Mouse (Mus musculus) neural tube, embryonic 13.5 days (tissue): ENCODE measurements at regions not wholly inside any gene's neighbourhood (a gene's known extent, or its start where the extent isn't known, plus 50 kb on each side); places are given as distances from the start of the nearest gene placed in this dataset.

ENCODE experiments used
- ATAC-seq: fragments of 200-750 bp; cut with Nextera tagmentation; 2 replicates; pipeline ENCODE4 v1.8.0; 2017; ENCODE audit warnings: low read depth, mild to moderate bottlenecking, moderate TSS enrichment, moderate library complexity
- H3K27ac ChIP-seq: fragments of 300-500 bp; sonication (generic); replicated peaks from 2 replicates; pipeline ENCODE4 v1.5.1; 2015; ENCODE audit warnings: moderate library complexity, mild to moderate bottlenecking, inconsistent platforms
- H3K27me3 ChIP-seq: fragments of 300-500 bp; sonication (generic); 2 replicates; pipeline ENCODE4 v1.6.1; 2015; ENCODE audit warnings: mild to moderate bottlenecking, inconsistent platforms
- H3K36me3 ChIP-seq: fragments of 300-500 bp; sonication (generic); 2 replicates; pipeline ENCODE4 v1.6.1; 2015; ENCODE audit warnings: mild to moderate bottlenecking, inconsistent platforms
- H3K4me1 ChIP-seq: fragments of 300-500 bp; sonication (generic); replicated peaks from 2 replicates; pipeline ENCODE4 v1.6.1; 2015; ENCODE audit warnings: inconsistent platforms
- H3K4me2 ChIP-seq: fragments of 300-500 bp; sonication (generic); 2 replicates; pipeline ENCODE4 v1.6.1; 2015; ENCODE audit warnings: inconsistent platforms, mild to moderate bottlenecking, moderate library complexity
- H3K4me3 ChIP-seq: fragments of 300-500 bp; sonication (generic); 2 replicates; pipeline ENCODE4 v1.5.1; 2015; ENCODE audit warnings: mild to moderate bottlenecking, inconsistent platforms
- H3K9ac ChIP-seq: fragments of 300-500 bp; sonication (generic); 2 replicates; pipeline ENCODE4 v1.6.1; 2015; ENCODE audit warnings: moderate library complexity, mild to moderate bottlenecking, inconsistent platforms
- H3K9me3 ChIP-seq: fragments of 300-500 bp; sonication (generic); 2 replicates; pipeline ENCODE4 v1.6.1; 2016; ENCODE audit warnings: inconsistent platforms
- WGBS: fragments of 180-500 bp; shearing (Covaris S2); methylation state at CpG from one replicate; pipeline ENCODE4 v1.1.7; 2015; 5-methylcytosine and 5-hydroxymethylcytosine counted together

DNA sequence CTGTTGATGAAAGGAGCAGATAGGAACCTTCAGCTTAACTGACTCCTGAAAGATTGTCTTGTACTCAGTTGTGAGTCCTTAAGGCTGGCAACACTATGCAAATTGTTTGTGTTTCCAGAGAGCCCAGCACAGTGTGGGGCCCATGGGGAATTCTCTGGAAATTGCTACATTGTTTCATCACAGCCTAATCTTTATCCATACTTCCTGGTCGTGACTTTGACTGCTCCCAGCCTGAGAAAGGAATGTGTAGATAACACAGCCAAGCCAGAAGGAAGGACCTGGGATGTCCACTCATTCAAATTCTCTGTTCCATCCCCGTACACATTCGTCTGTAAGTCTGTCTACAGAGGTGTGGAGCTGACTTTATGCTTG lies 134.3 kb upstream of the Cdh4 start:
- Histone ChIP-seq H3K36me3 (no peaks in the 10 kb centered on the region), H3K9me3 (no peaks in the 10 kb centered on the region), H3K4me2 (no peak overlapping the region), H3K27ac (no peak overlapping the region), H3K4me1 (peaks cover 21% of the 10 kb centered on the region), H3K27me3 (peaks cover 39% of the 10 kb centered on the region), H3K4me3 (no peak overlapping the region), H3K9ac (no peak overlapping the region)
- 56% methylated on average over 3 of the region's 3 CpGs for WGBS
- ATAC-seq = no peak

DNA sequence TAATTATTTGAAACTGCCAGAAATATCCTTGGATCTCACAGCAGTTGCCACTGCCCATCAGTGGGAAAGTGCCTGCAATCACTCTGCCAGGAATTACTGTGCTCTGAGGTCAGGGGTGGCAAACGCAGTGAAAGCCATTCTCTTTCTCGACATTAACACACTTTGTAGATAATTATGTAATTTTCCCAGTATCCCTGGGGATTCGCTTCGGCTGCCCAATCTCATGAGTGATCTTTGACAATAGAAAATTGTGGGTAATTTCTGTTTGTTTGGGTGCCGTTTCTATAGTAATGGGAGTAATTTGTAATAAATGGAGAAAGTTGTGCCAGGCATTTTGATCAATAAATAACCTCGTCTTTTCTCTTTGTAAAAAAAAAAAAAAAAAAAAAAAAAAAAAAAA lies 124.2 kb upstream of the Cdh4 start:
- Histone ChIP-seq H3K4me1 (no peaks in the 10 kb centered on the region), H3K9ac (no peak overlapping the region), H3K4me2 (no peak overlapping the region), H3K27me3 (no peaks in the 10 kb centered on the region), H3K4me3 (no peak overlapping the region), H3K9me3 (no peaks in the 10 kb centered on the region; the same call in none of the 2 replicates), H3K36me3 (no peaks in the 10 kb centered on the region), H3K27ac (no peak overlapping the region)
- no peak for ATAC-seq
- 30% methylated on average over 6 of the region's 6 CpGs for WGBS

DNA sequence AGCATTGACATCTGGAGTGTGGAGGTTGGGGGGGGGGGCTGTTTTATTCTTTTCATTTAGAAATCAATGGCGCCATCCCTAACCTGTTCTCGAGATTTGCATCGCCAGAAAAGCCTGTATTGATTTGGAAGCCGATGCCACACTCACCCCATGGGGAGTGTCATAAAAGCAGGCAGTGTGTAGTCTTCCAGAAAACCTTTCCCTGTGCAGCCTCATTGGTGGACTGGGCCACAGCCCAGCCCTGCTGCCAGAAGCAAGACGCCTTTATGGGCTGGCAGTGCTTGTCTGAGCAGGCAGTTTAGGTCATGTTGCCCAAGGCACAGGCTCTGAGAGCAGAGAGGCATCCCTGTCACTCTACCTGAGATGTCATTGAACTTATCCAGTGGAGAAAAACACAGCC lies 117.0 kb upstream of the Cdh4 start:
- Histone ChIP-seq H3K27me3 (no peaks in the 10 kb centered on the region), H3K4me2 (no peak overlapping the region), H3K36me3 (no peaks in the 10 kb centered on the region), H3K9me3 (no peaks in the 10 kb centered on the region; the same call in 1 of the 2 replicates), H3K4me3 (no peak overlapping the region), H3K27ac (no peak overlapping the region), H3K4me1 (peaks cover 7% of the 10 kb centered on the region), H3K9ac (no peak overlapping the region)
- ATAC-seq = peak; percentile 61
- WGBS = 31% methylated on average over 5 of the region's 5 CpGs

DNA sequence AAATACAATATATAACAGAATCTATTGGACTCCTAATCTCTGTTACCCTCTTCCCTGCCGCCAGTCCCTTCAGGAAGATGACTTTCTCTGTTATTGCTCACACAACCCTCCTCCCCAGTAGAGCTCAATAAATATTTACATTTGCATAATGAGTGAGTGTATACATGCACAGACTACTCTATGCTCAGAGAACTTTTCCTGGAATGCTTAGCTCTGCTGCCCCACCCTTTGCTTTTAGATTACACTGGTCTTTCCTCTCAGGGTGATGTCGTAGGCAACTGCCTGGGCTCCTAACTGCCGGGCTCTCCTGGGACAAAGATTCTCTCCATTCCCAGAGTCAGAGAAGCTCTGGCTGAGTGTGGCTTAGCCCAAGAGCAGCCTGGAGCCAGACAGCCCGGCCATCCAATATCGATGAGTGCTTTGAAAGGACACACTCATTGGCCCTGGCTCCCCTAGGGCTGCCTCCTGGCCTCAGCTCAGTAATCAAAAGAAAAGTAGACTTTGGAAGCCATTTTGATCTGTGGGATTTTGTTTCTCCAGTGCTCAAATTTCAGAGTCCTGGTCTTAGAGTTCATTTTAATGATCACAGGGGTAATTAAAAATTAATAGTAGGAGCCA lies 109.2 kb upstream of the Cdh4 start:
- Histone ChIP-seq H3K9me3 (no peaks in the 10 kb centered on the region), H3K27ac (no peak overlapping the region), H3K4me1 (peaks cover 26% of the 10 kb centered on the region), H3K4me2 (no peak overlapping the region), H3K27me3 (no peaks in the 10 kb centered on the region), H3K9ac (no peak overlapping the region), H3K36me3 (no peaks in the 10 kb centered on the region), H3K4me3 (no peak overlapping the region)
- WGBS = 65% methylated on average over 5 of the region's 5 CpGs
- ATAC-seq = no peak; the same call in 1 of the 2 replicates

DNA sequence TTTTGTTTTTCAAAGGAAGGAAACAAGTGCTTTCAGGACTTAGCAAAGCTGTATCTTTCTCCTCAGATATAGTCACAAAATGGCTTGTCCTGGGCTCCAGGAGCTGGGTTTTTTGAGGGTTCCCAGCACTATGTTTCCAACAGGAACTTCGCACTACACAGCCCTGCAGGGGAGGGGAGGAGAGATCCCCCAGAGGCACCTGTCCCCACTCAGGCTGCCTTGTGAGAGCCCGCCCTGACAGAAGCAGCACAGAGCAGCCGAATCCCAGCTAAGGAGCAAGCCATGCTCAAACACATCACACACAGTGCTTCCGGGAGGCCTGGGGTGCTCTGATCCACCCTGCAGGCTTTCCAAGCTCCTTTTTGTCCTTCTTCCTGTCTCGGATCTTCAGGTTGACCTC lies 108.6 kb upstream of the Cdh4 start:
- Histone ChIP-seq H3K4me3 (no peak overlapping the region), H3K4me2 (no peak overlapping the region), H3K27me3 (no peaks in the 10 kb centered on the region), H3K9ac (no peak overlapping the region), H3K36me3 (no peaks in the 10 kb centered on the region), H3K9me3 (no peaks in the 10 kb centered on the region), H3K27ac (no peak overlapping the region), H3K4me1 (peaks cover 28% of the 10 kb centered on the region)
- no peak for ATAC-seq
- WGBS = 75% methylated on average over 5 of the region's 5 CpGs

DNA sequence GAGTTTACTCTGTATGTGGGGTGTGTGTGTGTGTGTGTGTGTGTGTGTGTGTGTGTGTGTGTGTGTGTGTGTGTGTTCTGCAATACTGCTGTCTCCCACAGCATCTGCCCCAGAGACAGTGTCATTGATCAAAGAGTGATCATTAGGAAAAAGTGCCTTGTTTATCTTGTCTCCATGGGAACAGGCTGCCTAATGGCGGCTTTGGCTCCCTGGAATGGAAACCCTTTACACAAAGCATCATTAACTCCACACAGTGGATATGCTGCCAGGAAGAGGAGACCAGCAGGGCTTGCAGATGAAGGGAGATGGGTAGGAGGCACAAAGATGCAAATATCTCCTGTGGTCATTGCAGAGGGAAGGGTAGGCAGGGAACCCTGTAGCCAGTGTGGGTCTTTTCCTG lies 106.0 kb upstream of the Cdh4 start:
- no peak overlapping the region for H3K27ac ChIP-seq
- H3K4me3 ChIP-seq = no peak overlapping the region
- H3K36me3 ChIP-seq = no peaks in the 10 kb centered on the region
- 0% methylated on average over 1 of the region's 1 CpGs for WGBS
- peak; percentile 44; the same call in 1 of the 2 replicates for ATAC-seq
- no peaks in the 10 kb centered on the region for H3K9me3 ChIP-seq
- H3K27me3 ChIP-seq = no peaks in the 10 kb centered on the region
- no peak overlapping the region for H3K9ac ChIP-seq
- peaks cover 28% of the 10 kb centered on the region for H3K4me1 ChIP-seq
- no peak overlapping the region for H3K4me2 ChIP-seq

DNA sequence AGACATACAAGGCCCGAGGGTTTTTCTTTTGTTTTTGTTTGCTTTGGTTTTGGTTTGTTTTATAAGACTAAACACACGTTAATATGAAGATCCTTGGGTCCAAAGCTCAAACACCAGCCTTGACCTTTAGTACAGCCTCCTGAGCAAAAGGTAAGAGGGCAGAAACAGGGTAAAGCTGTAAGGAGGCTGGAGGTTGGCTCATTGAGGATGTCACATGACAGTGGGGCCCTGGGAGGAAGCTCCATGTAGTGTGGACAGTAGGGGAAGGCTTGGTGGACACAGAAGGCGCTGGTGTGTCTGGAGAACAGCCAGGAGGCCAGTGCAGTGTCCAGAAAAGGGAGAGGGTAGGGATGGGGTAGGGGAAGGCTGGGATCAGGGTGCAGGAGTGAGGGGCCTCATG lies 89.6 kb upstream of the Cdh4 start:
- no peaks in the 10 kb centered on the region for H3K27me3 ChIP-seq
- 79% methylated on average over 3 of the region's 3 CpGs for WGBS
- no peak overlapping the region for H3K27ac ChIP-seq
- H3K4me2 ChIP-seq = no peak overlapping the region
- no peak overlapping the region for H3K9ac ChIP-seq
- no peaks in the 10 kb centered on the region for H3K36me3 ChIP-seq
- no peak overlapping the region for H3K4me3 ChIP-seq
- H3K4me1 ChIP-seq = no peaks in the 10 kb centered on the region
- no peak for ATAC-seq
- H3K9me3 ChIP-seq = no peaks in the 10 kb centered on the region

DNA sequence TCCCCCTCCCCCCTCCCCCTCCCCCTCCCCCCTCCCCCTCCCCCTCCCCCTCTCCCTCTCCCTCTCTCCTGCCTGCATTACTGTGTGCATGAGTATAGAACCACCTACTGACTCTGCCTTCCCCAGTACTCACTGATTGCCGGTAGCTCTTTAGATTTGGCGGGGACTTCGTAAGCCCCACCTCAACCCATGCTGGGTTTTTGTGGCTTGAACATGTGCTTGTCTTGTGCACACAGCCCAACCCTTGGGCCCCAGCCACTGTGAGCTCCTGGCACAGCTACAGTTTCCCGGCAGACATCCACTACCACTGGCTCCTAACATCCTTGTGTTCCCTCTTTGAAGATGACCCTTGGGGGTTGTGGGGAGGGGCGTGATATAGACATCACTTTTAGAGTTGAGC lies 87.4 kb upstream of the Cdh4 start:
- WGBS = 48% methylated on average over 5 of the region's 5 CpGs
- ATAC-seq = peak; percentile 36; the same call in 1 of the 2 replicates

DNA sequence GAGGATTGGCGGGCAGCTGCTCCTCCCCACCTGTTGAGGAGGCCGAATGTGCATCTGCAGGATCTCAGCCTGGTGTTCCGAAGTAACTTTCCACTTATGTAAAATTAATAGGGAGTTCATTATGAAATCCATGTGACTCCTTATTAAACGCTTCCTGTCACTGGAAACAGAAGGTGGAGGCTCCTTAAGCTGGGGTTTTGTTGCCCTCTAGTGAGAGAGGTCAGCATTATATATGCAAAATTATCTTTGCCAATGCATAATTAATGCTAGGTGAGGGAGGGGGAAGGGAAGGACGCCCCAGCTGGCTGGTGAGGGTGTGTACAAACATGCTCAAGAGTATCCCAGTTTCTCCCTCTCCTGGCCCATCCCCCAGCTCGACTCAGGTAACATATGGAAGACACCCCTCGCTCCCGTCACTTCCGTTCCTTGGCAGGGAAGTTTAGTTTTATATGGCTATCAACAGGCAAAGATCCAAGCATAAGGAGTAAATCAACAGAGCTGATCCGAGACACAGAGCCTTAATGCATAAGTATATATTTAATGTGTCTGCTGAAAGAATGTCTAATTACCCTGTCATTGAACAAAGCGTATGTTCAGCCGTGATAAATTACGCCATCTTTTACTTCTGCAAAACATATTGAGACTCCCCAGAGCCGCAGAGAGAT lies 71.2 kb upstream of the Cdh4 start:
- no peaks in the 10 kb centered on the region for H3K4me1 ChIP-seq
- H3K36me3 ChIP-seq = no peaks in the 10 kb centered on the region
- WGBS = 68% methylated on average over 14 of the region's 14 CpGs
- no peak overlapping the region for H3K27ac ChIP-seq
- no peak overlapping the region for H3K4me3 ChIP-seq
- H3K9me3 ChIP-seq = no peaks in the 10 kb centered on the region
- no peaks in the 10 kb centered on the region for H3K27me3 ChIP-seq
- ATAC-seq = no peak; the same call in 1 of the 2 replicates
- H3K9ac ChIP-seq = no peak overlapping the region
- no peak overlapping the region for H3K4me2 ChIP-seq

More for the DNA sequence above, 87.4 kb upstream of the Cdh4 start:
- no peak overlapping the region for H3K9ac ChIP-seq
- no peaks in the 10 kb centered on the region for H3K4me1 ChIP-seq
- no peaks in the 10 kb centered on the region for H3K27me3 ChIP-seq
- no peaks in the 10 kb centered on the region for H3K36me3 ChIP-seq
- no peaks in the 10 kb centered on the region for H3K9me3 ChIP-seq
- no peak overlapping the region for H3K4me2 ChIP-seq
- H3K27ac ChIP-seq = no peak overlapping the region
- no peak overlapping the region for H3K4me3 ChIP-seq

DNA sequence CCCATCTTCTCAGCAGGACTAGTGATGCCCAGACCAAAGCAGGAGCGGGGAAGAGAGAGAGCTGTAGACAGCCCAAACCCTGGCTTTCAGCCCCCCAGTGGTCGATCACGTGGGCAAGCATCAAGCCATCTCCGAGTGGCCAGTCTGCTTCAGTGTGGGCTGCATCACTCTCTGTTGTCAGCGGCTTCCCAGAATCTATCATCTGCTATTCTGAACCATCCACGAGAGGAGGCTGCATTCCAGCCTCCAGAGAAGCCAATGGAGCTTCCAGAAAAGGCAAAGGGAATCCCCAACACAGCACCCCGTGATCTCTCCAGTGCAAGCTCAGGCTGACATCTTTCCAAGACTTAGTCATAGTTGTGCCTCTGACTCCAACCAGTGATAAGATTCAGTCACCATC lies 70.7 kb upstream of the Cdh4 start:
- H3K4me2 ChIP-seq = no peak overlapping the region
- ATAC-seq = no peak
- 72% methylated on average over 7 of the region's 7 CpGs for WGBS
- H3K27me3 ChIP-seq = no peaks in the 10 kb centered on the region
- H3K4me1 ChIP-seq = no peaks in the 10 kb centered on the region
- no peaks in the 10 kb centered on the region for H3K9me3 ChIP-seq
- no peak overlapping the region for H3K4me3 ChIP-seq
- no peaks in the 10 kb centered on the region for H3K36me3 ChIP-seq
- no peak overlapping the region for H3K9ac ChIP-seq
- no peak overlapping the region for H3K27ac ChIP-seq

DNA sequence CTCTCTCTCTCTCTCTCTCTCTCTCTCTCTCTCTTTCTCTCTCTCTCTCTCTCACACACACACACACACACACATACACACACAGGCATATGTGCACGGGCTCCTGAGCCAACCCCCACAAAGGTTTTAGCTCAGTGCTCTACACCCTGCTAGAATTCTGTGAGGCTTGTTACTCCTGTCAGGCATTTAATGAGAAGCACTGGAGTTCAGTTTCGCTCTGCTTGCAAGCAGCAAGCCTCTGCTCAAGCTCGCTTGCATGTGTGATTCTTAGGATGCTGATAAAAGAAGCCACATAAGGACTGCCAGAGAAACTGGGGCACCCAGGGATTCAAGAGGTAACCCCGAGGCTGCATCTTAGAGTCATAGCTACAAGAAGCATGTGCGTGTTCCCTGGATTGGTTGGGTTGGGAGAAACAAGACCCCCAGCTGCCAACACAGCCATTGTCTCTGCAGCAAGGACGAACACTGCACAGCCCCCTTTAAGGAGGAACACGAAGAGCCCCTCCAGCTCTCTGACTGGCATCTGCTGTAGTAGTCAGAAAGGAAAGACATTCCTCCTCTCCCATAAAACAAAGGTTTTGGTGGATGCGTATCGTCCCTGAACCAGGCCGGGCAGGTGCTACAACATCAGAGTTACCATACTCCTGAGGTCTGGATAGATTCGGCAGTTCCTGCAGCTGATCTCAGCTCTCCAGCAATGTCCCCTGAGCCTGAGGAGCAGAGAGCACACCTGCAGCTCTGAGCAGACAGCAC lies 62.4 kb upstream of the Cdh4 start:
- no peak overlapping the region for H3K4me2 ChIP-seq
- WGBS = 74% methylated on average over 11 of the region's 11 CpGs
- no peak for ATAC-seq
- H3K4me3 ChIP-seq = no peak overlapping the region
- no peaks in the 10 kb centered on the region; the same call in 1 of the 2 replicates for H3K27me3 ChIP-seq
- peaks cover 8% of the 10 kb centered on the region for H3K4me1 ChIP-seq
- no peaks in the 10 kb centered on the region for H3K36me3 ChIP-seq
- H3K9me3 ChIP-seq = no peaks in the 10 kb centered on the region
- H3K9ac ChIP-seq = 0 out of 2 replicates have a peak overlapping the region, but pooled peaks have one; percentile 17
- 0 out of 2 replicates have a peak overlapping the region, but pooled peaks have one; percentile 9 for H3K27ac ChIP-seq

DNA sequence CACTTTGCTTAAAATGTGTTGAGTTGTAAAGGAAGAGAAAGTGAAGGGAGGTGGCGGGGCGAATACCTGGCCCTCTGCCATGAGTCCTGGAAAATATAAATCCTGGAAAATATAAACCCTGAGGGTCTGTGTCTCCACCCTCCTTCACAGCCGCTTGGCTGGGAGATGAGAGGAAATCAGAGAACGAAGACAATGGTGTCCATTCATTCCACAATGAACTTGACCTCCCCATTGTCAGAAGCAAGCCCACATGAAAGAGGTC lies 61.9 kb upstream of the Cdh4 start:
- Histone ChIP-seq H3K9me3 (no peaks in the 10 kb centered on the region), H3K4me1 (peaks cover 8% of the 10 kb centered on the region), H3K36me3 (no peaks in the 10 kb centered on the region), H3K4me3 (no peak overlapping the region), H3K27ac (0 out of 2 replicates have a peak overlapping the region, but pooled peaks have one; percentile 9), H3K4me2 (no peak overlapping the region), H3K9ac (no peak overlapping the region), H3K27me3 (no peaks in the 10 kb centered on the region; the same call in 1 of the 2 replicates)
- ATAC-seq = no peak
- 68% methylated on average over 4 of the region's 4 CpGs for WGBS
